Mouse (Mus musculus): ENCODE results near the gene Znrf4. TPM values are rescaled to one million over a fixed set of nuclear protein-coding genes. Genes with fewer than 3 reads are reported as not detected.

Znrf4 gene
- polyA plus RNA-seq, 1 experiment from 2014 or later: not detected

DNA sequence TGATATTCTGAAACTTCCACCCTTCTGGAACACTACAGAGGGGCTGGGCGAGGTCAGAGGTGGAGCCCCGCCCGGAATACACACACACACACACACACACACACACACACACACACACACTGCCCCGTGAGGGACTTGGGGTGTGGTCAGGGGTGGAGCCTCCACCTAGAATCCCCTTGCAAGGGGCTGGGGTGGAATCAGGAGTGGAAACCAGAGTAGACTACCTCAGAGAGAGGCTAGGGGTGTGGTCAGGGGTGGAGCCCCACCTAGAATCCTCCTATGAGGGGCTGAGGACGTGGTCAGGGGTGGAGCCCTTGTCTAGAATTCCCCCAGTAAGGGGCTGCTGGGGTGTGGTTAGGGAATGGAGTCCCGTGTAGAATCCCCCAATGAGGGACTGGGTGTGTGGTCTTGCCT, 28.3 kb upstream of the Znrf4 start:
- no peaks in the 10 kb centered on the region for H3K4me1 ChIP-seq (replicated peaks; ENCODE audit: insufficient read depth, low read length)
- 28% methylated on average over 6 of the region's 6 CpGs for WGBS
- no peaks in the 10 kb centered on the region for H3K36me3 ChIP-seq (ENCODE audit: insufficient read depth, low read length)
- H3K4me2 ChIP-seq (ENCODE audit: low read length): no peak overlapping the region
- no peaks in the 10 kb centered on the region for H3K9me3 ChIP-seq (replicated peaks; ENCODE audit: low read length)
- H3K27me3 ChIP-seq (ENCODE audit: insufficient read depth, low read length): no peaks in the 10 kb centered on the region
- no peak overlapping the region for H3K27ac ChIP-seq
- H3K9ac ChIP-seq (ENCODE audit: low read depth, low read length): no peak overlapping the region
- no peak overlapping the region for H3K4me3 ChIP-seq (replicated peaks; ENCODE audit: low read depth, low read length)
- peak; percentile 19 for DNase-seq (ENCODE audit: low spot score)
- no peak for TF ChIP-seq CTCF (IDR thresholded peaks at IDR 0.05; ENCODE audit: low read depth)
- peak; percentile 49; the same call in 1 of the 2 replicates for ATAC-seq (replicated peaks; ENCODE audit: low FRiP score, low read depth)

DNA sequence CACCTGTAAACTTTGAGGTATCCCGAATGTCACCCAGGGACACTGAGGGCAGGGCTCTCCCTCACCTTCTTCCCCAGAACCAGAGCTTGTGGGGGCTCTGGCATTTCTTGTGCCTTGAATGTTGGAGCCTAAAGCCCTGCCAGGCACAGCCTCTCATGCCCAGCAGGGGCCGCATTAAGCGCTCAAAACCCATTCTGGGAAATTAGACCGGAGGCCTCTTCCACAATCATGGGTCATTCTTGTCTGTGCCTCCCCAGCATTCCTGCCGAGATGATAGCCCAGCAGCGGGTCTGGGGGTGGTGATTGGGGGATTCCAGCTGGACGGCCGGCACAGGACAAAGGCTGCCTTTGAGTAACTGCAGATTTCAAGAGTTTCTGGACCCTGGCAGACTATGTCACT, 25.7 kb upstream of the Znrf4 start:
- Histone ChIP-seq H3K4me2 (ENCODE audit: low read length) (no peak overlapping the region), H3K36me3 (ENCODE audit: insufficient read depth, low read length) (no peaks in the 10 kb centered on the region), H3K9ac (ENCODE audit: low read depth, low read length) (no peak overlapping the region), H3K27ac (no peak overlapping the region), H3K4me1 (replicated peaks; ENCODE audit: insufficient read depth, low read length) (no peaks in the 10 kb centered on the region), H3K27me3 (ENCODE audit: insufficient read depth, low read length) (no peaks in the 10 kb centered on the region), H3K9me3 (replicated peaks; ENCODE audit: low read length) (no peaks in the 10 kb centered on the region), H3K4me3 (replicated peaks; ENCODE audit: low read depth, low read length) (no peak overlapping the region)
- peak; percentile 42; the same call in 1 of the 2 replicates for TF ChIP-seq CTCF (IDR thresholded peaks at IDR 0.05; ENCODE audit: low read depth)
- no peak for ATAC-seq (replicated peaks; ENCODE audit: low FRiP score, low read depth)
- 29% methylated on average over 8 of the region's 8 CpGs for WGBS
- DNase-seq (ENCODE audit: low spot score): no peak

DNA sequence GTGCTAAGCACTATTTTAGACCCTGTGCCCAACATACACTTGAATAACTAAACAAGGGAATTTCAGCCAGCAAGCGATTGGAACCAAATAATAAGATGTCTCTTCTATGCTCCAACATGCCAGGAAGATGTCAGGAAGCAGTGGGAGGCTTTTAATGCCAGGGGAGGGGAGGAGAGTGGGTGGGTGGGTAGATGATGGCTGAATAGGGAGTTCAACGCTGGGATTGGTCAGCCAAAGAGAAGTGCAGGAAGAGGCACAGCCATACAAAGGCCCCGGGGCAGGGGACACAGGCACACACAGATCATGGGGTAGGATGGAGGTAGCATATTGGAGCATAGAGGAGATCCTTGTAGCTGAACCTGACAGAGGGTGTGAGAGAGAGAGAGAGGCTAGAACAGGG, 24.6 kb upstream of the Znrf4 start:
- Histone ChIP-seq H3K36me3 (ENCODE audit: insufficient read depth, low read length) (no peaks in the 10 kb centered on the region), H3K4me1 (replicated peaks; ENCODE audit: insufficient read depth, low read length) (no peaks in the 10 kb centered on the region), H3K27me3 (ENCODE audit: insufficient read depth, low read length) (no peaks in the 10 kb centered on the region), H3K4me2 (ENCODE audit: low read length) (no peak overlapping the region), H3K9me3 (replicated peaks; ENCODE audit: low read length) (no peaks in the 10 kb centered on the region), H3K4me3 (replicated peaks; ENCODE audit: low read depth, low read length) (no peak overlapping the region), H3K9ac (ENCODE audit: low read depth, low read length) (no peak overlapping the region), H3K27ac (no peak overlapping the region)
- ATAC-seq (replicated peaks; ENCODE audit: low FRiP score, low read depth): no peak
- no peak for TF ChIP-seq CTCF (IDR thresholded peaks at IDR 0.05; ENCODE audit: low read depth)
- no peak for DNase-seq (ENCODE audit: low spot score)
- 70% methylated on average over 3 of the region's 3 CpGs for WGBS

DNA sequence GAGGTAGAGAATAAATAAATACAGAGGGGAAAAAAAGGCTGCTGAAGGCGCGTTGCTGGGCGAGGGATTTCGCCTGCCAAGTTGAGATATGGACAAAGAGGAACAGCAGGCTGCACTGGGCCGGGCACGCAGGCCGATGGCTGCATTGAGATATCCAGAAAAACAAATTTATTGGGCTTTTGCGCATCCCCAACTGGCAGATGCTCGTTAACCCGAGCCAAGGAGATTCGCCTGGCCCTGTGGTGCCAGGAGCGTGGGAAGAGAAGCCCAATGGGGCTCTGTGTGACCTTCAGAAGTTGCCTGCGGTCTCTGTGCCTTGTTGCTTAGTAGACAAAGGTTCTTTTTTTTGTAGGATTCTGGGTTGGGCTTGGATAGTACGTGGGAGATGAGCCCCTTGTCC, 24.0 kb upstream of the Znrf4 start:
- ATAC-seq (replicated peaks; ENCODE audit: low FRiP score, low read depth) (no peak), DNase-seq (ENCODE audit: low spot score) (no peak)
- Histone ChIP-seq H3K27me3 (ENCODE audit: insufficient read depth, low read length) (no peaks in the 10 kb centered on the region), H3K4me3 (replicated peaks; ENCODE audit: low read depth, low read length) (no peak overlapping the region), H3K9ac (ENCODE audit: low read depth, low read length) (no peak overlapping the region), H3K27ac (no peak overlapping the region), H3K4me2 (ENCODE audit: low read length) (no peak overlapping the region), H3K9me3 (replicated peaks; ENCODE audit: low read length) (no peaks in the 10 kb centered on the region), H3K36me3 (ENCODE audit: insufficient read depth, low read length) (no peaks in the 10 kb centered on the region), H3K4me1 (replicated peaks; ENCODE audit: insufficient read depth, low read length) (no peaks in the 10 kb centered on the region)
- 71% methylated on average over 14 of the region's 14 CpGs for WGBS
- no peak for TF ChIP-seq CTCF (IDR thresholded peaks at IDR 0.05; ENCODE audit: low read depth)

DNA sequence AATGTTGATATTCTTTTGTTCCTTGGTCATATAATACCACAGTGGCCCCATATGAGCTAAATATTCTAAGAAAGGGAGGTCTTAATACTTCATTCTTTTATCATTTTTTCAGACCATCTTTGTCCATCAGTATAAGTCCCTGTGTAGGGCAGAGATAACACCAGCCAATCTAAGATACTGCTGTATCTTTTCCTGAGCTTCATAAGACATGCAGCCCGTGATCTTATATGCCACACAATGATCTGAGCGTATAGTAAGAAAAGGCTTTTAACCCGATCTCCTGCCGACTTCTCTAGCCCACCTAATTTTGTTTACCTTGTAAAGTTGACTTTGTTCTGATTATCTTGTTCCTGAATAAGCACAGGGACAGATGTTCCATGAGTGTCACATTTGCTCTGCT, 12.7 kb upstream of the Znrf4 start:
- H3K4me1 ChIP-seq (replicated peaks; ENCODE audit: insufficient read depth, low read length): no peaks in the 10 kb centered on the region
- TF ChIP-seq CTCF (IDR thresholded peaks at IDR 0.05; ENCODE audit: low read depth): no peak
- H3K27ac ChIP-seq: no peak overlapping the region
- 60% methylated on average over 4 of the region's 4 CpGs for WGBS
- H3K27me3 ChIP-seq (ENCODE audit: insufficient read depth, low read length): no peaks in the 10 kb centered on the region
- H3K4me2 ChIP-seq (ENCODE audit: low read length): no peak overlapping the region
- no peaks in the 10 kb centered on the region for H3K9me3 ChIP-seq (replicated peaks; ENCODE audit: low read length)
- ATAC-seq (replicated peaks; ENCODE audit: low FRiP score, low read depth) (no peak), DNase-seq (ENCODE audit: low spot score) (no peak)
- H3K9ac ChIP-seq (ENCODE audit: low read depth, low read length): no peak overlapping the region
- H3K4me3 ChIP-seq (replicated peaks; ENCODE audit: low read depth, low read length): no peak overlapping the region
- H3K36me3 ChIP-seq (ENCODE audit: insufficient read depth, low read length): no peaks in the 10 kb centered on the region

DNA sequence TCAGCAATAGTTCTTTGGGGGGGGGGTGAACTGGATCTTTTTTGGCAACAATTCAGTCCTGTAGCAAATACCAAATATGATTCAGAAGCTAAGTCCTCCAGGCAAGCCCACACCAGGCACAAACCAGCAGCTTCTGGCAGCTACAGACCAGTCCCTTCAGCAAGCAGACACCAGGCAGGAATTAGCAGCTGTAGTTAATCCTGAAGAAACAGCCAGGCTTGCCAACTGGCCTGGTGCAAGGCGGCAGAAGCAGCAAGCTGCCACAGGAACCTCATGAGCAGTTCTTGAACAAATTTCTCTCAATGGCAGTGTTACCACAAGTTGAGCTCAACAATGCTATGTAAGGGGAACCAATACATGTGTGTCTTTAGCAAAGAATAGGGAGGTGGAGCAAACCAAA, 10.5 kb upstream of the Znrf4 start:
- H3K4me3 ChIP-seq (replicated peaks; ENCODE audit: low read depth, low read length): no peak overlapping the region
- WGBS: 54% methylated on average over 1 of the region's 1 CpGs
- H3K36me3 ChIP-seq (ENCODE audit: insufficient read depth, low read length): no peaks in the 10 kb centered on the region
- no peaks in the 10 kb centered on the region for H3K27me3 ChIP-seq (ENCODE audit: insufficient read depth, low read length)
- no peak overlapping the region for H3K27ac ChIP-seq
- DNase-seq (ENCODE audit: low spot score): no peak
- H3K9me3 ChIP-seq (replicated peaks; ENCODE audit: low read length): no peaks in the 10 kb centered on the region
- no peak overlapping the region for H3K9ac ChIP-seq (ENCODE audit: low read depth, low read length)
- H3K4me1 ChIP-seq (replicated peaks; ENCODE audit: insufficient read depth, low read length): no peaks in the 10 kb centered on the region
- ATAC-seq (replicated peaks; ENCODE audit: low FRiP score, low read depth): no peak
- H3K4me2 ChIP-seq (ENCODE audit: low read length): no peak overlapping the region
- TF ChIP-seq CTCF (IDR thresholded peaks at IDR 0.05; ENCODE audit: low read depth): no peak

All from kidney, postnatal 0 days (tissue).